Mouse (Mus musculus): ENCODE data around the gene Il2. TPM values are rescaled to one million over a fixed set of nuclear protein-coding genes. Genes with fewer than 3 reads are reported as not detected.

Gene Il2
- polyA plus RNA-seq (2014; fragmentation: Illumina TruSeq; extraction: RNeasy Lipid Tissue Mini Kit (QIAGEN cat#74804); ENCODE audit: low read depth, low replicate concordance) = not detected

GRCm38 (mm10) chr3:37125655-37126054 lies at the start of gene Il2:
Gene Il2 (minus strand): TSS chr3:37125959.

Other genes starting within 250 kb of the Il2 start
- not detected for gene Adad1, start 62.4 kb downstream of the Il2 start, polyA plus RNA-seq (2014; fragmentation: Illumina TruSeq; extraction: RNeasy Lipid Tissue Mini Kit (QIAGEN cat#74804); ENCODE audit: low read depth, low replicate concordance)
- not detected for gene Il21, start 106.7 kb upstream of the Il2 start, polyA plus RNA-seq (2014; fragmentation: Illumina TruSeq; extraction: RNeasy Lipid Tissue Mini Kit (QIAGEN cat#74804); ENCODE audit: low read depth, low replicate concordance)
- gene Bbs12, start 186.6 kb upstream of the Il2 start, polyA plus RNA-seq (2014; fragmentation: Illumina TruSeq; extraction: RNeasy Lipid Tissue Mini Kit (QIAGEN cat#74804); ENCODE audit: low read depth, low replicate concordance) = 2.1 TPM
- 2.0 TPM for gene Cetn4, start 186.7 kb upstream of the Il2 start, polyA plus RNA-seq (2014; fragmentation: Illumina TruSeq; extraction: RNeasy Lipid Tissue Mini Kit (QIAGEN cat#74804); ENCODE audit: low read depth, low replicate concordance)
- gene Fgf2, start 222.4 kb upstream of the Il2 start, polyA plus RNA-seq (2014; fragmentation: Illumina TruSeq; extraction: RNeasy Lipid Tissue Mini Kit (QIAGEN cat#74804); ENCODE audit: low read depth, low replicate concordance) = 10.4 TPM

Data from heart, adult 10 weeks (tissue).